Mouse (Mus musculus) hindbrain, embryonic 12.5 days (tissue): ENCODE measurements at regions not wholly inside any gene's neighbourhood (a gene's known extent, or its start where the extent isn't known, plus 50 kb on each side); places are given as distances from the start of the nearest gene placed in this dataset.
A peak's percentile ranks its signal among the peaks of the same experiment; 100 is the strongest.

Experiments used
- ATAC-seq: fragments of 200-750 bp; cut with Nextera tagmentation; 2 replicates; pipeline ENCODE4 v1.8.0; 2017; ENCODE audit warnings: moderate TSS enrichment; ENCODE audit not compliant: low FRiP score
- H3K27ac ChIP-seq: fragments of 300-500 bp; sonication (generic); 2 replicates; pipeline ENCODE4 v1.5.1; 2016; ENCODE audit warnings: mild to moderate bottlenecking
- H3K27me3 ChIP-seq: fragments of 300-500 bp; sonication (generic); 2 replicates; pipeline ENCODE4 v1.6.1; 2016; ENCODE audit warnings: mild to moderate bottlenecking
- H3K36me3 ChIP-seq: fragments of 300-500 bp; sonication (generic); 2 replicates; pipeline ENCODE4 v1.6.1; 2016; ENCODE audit warnings: mild to moderate bottlenecking
- H3K4me1 ChIP-seq: fragments of 300-500 bp; sonication (generic); 2 replicates; pipeline ENCODE4 v1.6.1; 2016
- H3K4me2 ChIP-seq: fragments of 300-500 bp; sonication (generic); replicated peaks from 2 replicates; pipeline ENCODE4 v1.6.1; 2016; ENCODE audit warnings: mild to moderate bottlenecking
- H3K4me3 ChIP-seq: fragments of 300-500 bp; sonication (generic); 2 replicates; pipeline ENCODE4 v1.5.1; 2016; ENCODE audit warnings: mild to moderate bottlenecking
- H3K9ac ChIP-seq: fragments of 300-500 bp; sonication (generic); 2 replicates; pipeline ENCODE4 v1.6.1; 2016; ENCODE audit warnings: mild to moderate bottlenecking, moderate library complexity
- H3K9me3 ChIP-seq: fragments of 300-500 bp; sonication (generic); replicated peaks from 2 replicates; pipeline ENCODE4 v1.6.1; 2016; ENCODE audit warnings: mild to moderate bottlenecking
- WGBS: fragments of 180-500 bp; shearing (Covaris S2); methylation state at CpG from one replicate; pipeline ENCODE4 v1.1.7; 2016; 5-methylcytosine and 5-hydroxymethylcytosine counted together

GRCm38 (mm10) chr19:55985518-55985917, 243.9 kb downstream of the Tcf7l2 start:
- H3K4me3 ChIP-seq, result no peak overlapping the region
- H3K27me3 ChIP-seq, result no peaks in the 10 kb centered on the region
- H3K9ac ChIP-seq, result no peak overlapping the region
- no peak overlapping the region for H3K27ac ChIP-seq
- ATAC-seq, result no peak
- no peaks in the 10 kb centered on the region for H3K36me3 ChIP-seq
- no peak overlapping the region for H3K4me2 ChIP-seq
- WGBS, result 60% methylated on average over 4 of the region's 4 CpGs
- H3K9me3 ChIP-seq, result no peaks in the 10 kb centered on the region
- H3K4me1 ChIP-seq, result 0 out of 2 replicates have a peak, but pooled peaks cover 4% of the 10 kb centered on the region

DNA sequence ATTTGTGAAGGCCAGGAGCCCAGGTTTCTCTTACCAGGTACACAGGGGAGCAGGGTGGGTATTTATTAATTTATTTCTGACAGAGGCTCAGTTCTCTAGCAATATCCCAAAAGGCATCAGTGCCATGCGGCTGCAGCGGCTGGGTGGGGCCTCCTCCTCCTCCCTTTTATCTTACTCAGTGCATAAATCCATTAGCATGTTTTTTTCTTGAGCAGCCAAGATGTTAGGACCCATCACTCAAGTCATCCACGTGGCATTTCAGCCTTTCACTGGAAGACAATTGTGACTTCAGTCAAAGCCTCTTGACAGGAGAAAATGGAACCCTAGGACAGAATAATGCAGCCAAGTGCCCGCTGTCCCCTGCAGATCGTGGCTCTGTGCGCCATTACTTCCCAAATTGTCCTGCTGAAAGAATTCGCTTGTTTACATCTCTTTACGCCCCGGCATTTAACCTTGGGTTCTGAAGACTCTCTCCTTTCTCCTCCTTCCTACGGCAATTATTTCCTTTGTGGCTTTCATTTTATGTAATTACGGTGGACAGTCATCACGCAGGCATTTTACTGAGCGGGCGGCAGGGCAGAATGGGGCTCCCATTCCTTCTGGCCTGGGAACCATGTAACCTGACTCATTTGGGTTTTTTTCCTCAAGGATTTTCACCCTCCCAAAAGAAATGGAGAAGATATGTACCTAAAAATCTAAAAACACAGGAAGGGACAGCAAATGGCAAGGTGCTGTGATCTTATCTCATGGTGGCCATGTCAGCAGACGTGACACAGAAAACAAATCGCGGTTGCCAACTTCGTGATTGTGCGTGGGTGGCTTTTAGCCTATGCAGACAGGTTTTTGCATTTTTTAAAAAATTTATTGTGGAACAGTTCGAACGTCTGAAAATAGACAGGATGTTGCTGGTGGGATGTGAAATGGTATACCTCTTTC, 250.4 kb downstream of the Tcf7l2 start:
- Histone ChIP-seq H3K4me3 (no peak overlapping the region), H3K9me3 (no peaks in the 10 kb centered on the region), H3K4me1 (peaks cover 14% of the 10 kb centered on the region), H3K9ac (no peak overlapping the region), H3K27me3 (peaks cover 11% of the 10 kb centered on the region), H3K4me2 (peak overlapping the region; percentile 24), H3K36me3 (no peaks in the 10 kb centered on the region), H3K27ac (no peak overlapping the region)
- WGBS, result 54% methylated on average over 21 of the region's 21 CpGs
- ATAC-seq, result no peak; the same call in 1 of the 2 replicates

DNA sequence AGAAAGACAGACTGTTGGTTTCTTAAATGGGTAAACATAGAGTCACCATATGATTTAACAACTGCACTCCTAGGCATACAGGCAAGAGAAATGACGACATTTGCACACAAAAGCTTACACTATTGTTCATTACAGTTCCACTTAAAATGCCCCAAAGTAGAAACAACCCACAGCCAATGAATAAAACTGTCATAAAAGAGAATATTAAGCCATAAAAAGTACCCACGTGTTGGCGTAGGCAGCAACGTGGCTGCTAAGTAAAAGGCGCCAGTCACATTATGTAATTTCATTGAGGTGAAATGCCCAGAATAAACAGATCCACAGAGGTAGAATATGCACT, 251.1 kb downstream of the Tcf7l2 start:
- no peak overlapping the region for H3K4me3 ChIP-seq
- peaks cover 14% of the 10 kb centered on the region for H3K4me1 ChIP-seq
- H3K27ac ChIP-seq, result no peak overlapping the region
- peaks cover 15% of the 10 kb centered on the region for H3K27me3 ChIP-seq
- WGBS, result 89% methylated on average over 5 of the region's 5 CpGs
- no peaks in the 10 kb centered on the region for H3K9me3 ChIP-seq
- H3K36me3 ChIP-seq, result no peaks in the 10 kb centered on the region
- no peak overlapping the region for H3K4me2 ChIP-seq
- no peak for ATAC-seq
- no peak overlapping the region for H3K9ac ChIP-seq

DNA sequence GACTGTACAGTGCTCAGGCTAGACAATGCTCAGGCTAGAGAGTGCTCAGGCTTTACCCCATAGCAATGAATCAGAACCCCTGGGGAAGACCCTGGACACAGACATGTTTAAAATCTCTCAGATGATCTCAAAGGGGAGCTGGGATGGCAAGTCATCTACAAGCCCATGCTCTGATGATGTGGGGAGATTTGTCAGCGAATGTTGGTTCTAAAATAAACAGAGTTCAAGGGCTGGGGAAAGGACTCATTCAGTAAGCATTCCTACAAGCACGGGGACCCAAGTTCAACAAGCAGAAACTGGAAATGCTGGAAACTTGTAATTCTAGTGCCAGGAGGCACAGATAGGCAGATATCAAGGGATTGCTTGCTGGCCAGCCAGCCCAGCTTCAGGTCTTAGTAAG, 254.1 kb downstream of the Tcf7l2 start:
- no peak for ATAC-seq
- Histone ChIP-seq H3K36me3 (no peaks in the 10 kb centered on the region), H3K4me1 (peaks cover 24% of the 10 kb centered on the region), H3K4me3 (no peak overlapping the region), H3K9me3 (no peaks in the 10 kb centered on the region), H3K27me3 (peaks cover 14% of the 10 kb centered on the region), H3K9ac (no peak overlapping the region), H3K27ac (no peak overlapping the region), H3K4me2 (no peak overlapping the region)
- 80% methylated on average over 2 of the region's 2 CpGs for WGBS

GRCm38 (mm10) chr19:55998454-55999180, 257.0 kb downstream of the Tcf7l2 start:
- Histone ChIP-seq H3K4me1 (peaks cover 11% of the 10 kb centered on the region), H3K27ac (no peak overlapping the region), H3K4me3 (no peak overlapping the region), H3K4me2 (no peak overlapping the region), H3K27me3 (peaks cover 11% of the 10 kb centered on the region), H3K9ac (no peak overlapping the region), H3K36me3 (no peaks in the 10 kb centered on the region), H3K9me3 (no peaks in the 10 kb centered on the region)
- WGBS, result 63% methylated on average over 15 of the region's 15 CpGs
- no peak for ATAC-seq

- Histone ChIP-seq H3K4me3 (no peak overlapping the region), H3K9ac (no peak overlapping the region), H3K36me3 (no peaks in the 10 kb centered on the region), H3K4me1 (peaks cover 11% of the 10 kb centered on the region), H3K27me3 (peaks cover 8% of the 10 kb centered on the region), H3K4me2 (no peak overlapping the region), H3K9me3 (no peaks in the 10 kb centered on the region), H3K27ac (no peak overlapping the region)
- no peak for ATAC-seq
- WGBS, result 69% methylated on average over 3 of the region's 3 CpGs
These were observed 257.8 kb downstream of the Tcf7l2 start for GRCm38 (mm10) chr19:55999409-55999808.

- no peaks in the 10 kb centered on the region for H3K36me3 ChIP-seq
- no peak overlapping the region for H3K4me2 ChIP-seq
- H3K9ac ChIP-seq, result no peak overlapping the region
- peaks cover 4% of the 10 kb centered on the region; the same call in 1 of the 2 replicates for H3K27me3 ChIP-seq
- no peak overlapping the region for H3K27ac ChIP-seq
- peaks cover 15% of the 10 kb centered on the region for H3K4me1 ChIP-seq
- WGBS, result 78% methylated on average over 3 of the region's 3 CpGs
- ATAC-seq, result no peak
- H3K9me3 ChIP-seq, result no peaks in the 10 kb centered on the region
- no peak overlapping the region for H3K4me3 ChIP-seq
These were observed 259.8 kb downstream of the Tcf7l2 start for GRCm38 (mm10) chr19:56001428-56001827.

- Histone ChIP-seq H3K9me3 (no peaks in the 10 kb centered on the region), H3K27me3 (no peaks in the 10 kb centered on the region; the same call in 1 of the 2 replicates), H3K9ac (no peak overlapping the region), H3K4me1 (peaks cover 4% of the 10 kb centered on the region; the same call in 1 of the 2 replicates), H3K4me2 (no peak overlapping the region), H3K36me3 (no peaks in the 10 kb centered on the region), H3K4me3 (no peak overlapping the region), H3K27ac (no peak overlapping the region)
- 39% methylated on average over 6 of the region's 6 CpGs for WGBS
- no peak for ATAC-seq
These were observed 264.3 kb downstream of the Tcf7l2 start for GRCm38 (mm10) chr19:56005886-56006285.

- Histone ChIP-seq H3K9ac (no peak overlapping the region), H3K9me3 (no peaks in the 10 kb centered on the region), H3K4me2 (no peak overlapping the region), H3K4me1 (peaks cover 4% of the 10 kb centered on the region; the same call in 1 of the 2 replicates), H3K27me3 (no peaks in the 10 kb centered on the region; the same call in 1 of the 2 replicates), H3K36me3 (no peaks in the 10 kb centered on the region), H3K27ac (no peak overlapping the region), H3K4me3 (no peak overlapping the region)
- WGBS, result 97% methylated on average over 5 of the region's 5 CpGs
- no peak for ATAC-seq
These were observed 265.8 kb downstream of the Tcf7l2 start for GRCm38 (mm10) chr19:56007433-56007832.

DNA sequence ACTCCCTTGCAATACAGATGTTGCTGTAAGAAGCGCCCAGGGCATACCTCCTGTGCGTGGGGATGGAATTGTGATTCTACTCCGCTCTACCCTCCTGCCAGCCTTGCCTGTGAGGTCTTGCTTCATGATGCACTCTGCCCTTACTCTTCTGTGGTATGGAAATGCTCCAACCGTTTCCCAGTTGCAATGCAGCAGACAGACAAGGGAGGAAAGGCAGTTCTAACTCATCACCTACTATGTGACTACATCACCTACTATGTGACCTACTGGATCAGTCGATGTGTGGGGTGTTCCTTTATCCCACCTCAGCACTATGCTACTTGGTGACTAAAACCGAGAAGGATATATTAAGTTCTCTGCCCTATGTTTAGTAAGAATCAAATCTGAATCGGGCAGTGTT, 269.1 kb downstream of the Tcf7l2 start:
- Histone ChIP-seq H3K4me2 (no peak overlapping the region), H3K27me3 (no peaks in the 10 kb centered on the region), H3K9me3 (no peaks in the 10 kb centered on the region), H3K4me1 (peaks cover 3% of the 10 kb centered on the region; the same call in 1 of the 2 replicates), H3K36me3 (no peaks in the 10 kb centered on the region), H3K4me3 (no peak overlapping the region), H3K9ac (no peak overlapping the region), H3K27ac (no peak overlapping the region)
- 92% methylated on average over 7 of the region's 7 CpGs for WGBS
- ATAC-seq, result no peak

DNA sequence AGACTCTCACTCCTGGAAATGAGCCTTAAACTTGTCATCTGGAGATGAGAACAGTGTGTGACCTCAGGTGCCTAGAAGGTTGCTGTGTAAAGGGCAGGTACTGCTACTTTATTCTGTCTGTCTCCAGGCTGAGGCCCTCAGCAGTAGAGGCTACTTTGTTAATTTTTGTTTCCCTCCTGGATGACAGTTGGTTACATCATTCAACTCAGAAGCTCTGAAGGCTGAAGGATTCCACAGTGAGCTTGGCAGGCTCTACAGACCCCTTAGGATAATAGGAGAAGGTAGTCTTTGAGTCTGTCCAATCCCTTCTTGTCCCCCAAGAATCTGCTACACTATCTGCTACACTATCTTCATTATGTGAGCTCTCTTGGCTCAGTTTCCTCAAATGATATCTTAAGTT, 269.7 kb downstream of the Tcf7l2 start:
- ATAC-seq, result no peak
- H3K27me3 ChIP-seq, result no peaks in the 10 kb centered on the region
- H3K4me3 ChIP-seq, result no peak overlapping the region
- H3K4me1 ChIP-seq, result no peaks in the 10 kb centered on the region; the same call in 1 of the 2 replicates
- H3K9me3 ChIP-seq, result no peaks in the 10 kb centered on the region
- no peaks in the 10 kb centered on the region for H3K36me3 ChIP-seq
- no peak overlapping the region for H3K9ac ChIP-seq
- no peak overlapping the region for H3K27ac ChIP-seq
- no peak overlapping the region for H3K4me2 ChIP-seq

- ATAC-seq, result no peak
- no peaks in the 10 kb centered on the region for H3K36me3 ChIP-seq
- no peak overlapping the region for H3K4me3 ChIP-seq
- peaks cover 8% of the 10 kb centered on the region for H3K4me1 ChIP-seq
- no peaks in the 10 kb centered on the region for H3K9me3 ChIP-seq
- WGBS, result 89% methylated on average over 4 of the region's 4 CpGs
- no peak overlapping the region for H3K9ac ChIP-seq
- H3K27ac ChIP-seq, result no peak overlapping the region
- no peaks in the 10 kb centered on the region for H3K27me3 ChIP-seq
- no peak overlapping the region for H3K4me2 ChIP-seq
These were observed 270.2 kb upstream of the Habp2 start for GRCm38 (mm10) chr19:56016548-56017346.
